Mouse (Mus musculus): ENCODE results near the gene Prim1.
"Not testable (repeated sequence)": the region's sequence is repeated elsewhere in the genome, so short reads cannot be mapped to it uniquely, and the experiment has no call there.

DNA sequence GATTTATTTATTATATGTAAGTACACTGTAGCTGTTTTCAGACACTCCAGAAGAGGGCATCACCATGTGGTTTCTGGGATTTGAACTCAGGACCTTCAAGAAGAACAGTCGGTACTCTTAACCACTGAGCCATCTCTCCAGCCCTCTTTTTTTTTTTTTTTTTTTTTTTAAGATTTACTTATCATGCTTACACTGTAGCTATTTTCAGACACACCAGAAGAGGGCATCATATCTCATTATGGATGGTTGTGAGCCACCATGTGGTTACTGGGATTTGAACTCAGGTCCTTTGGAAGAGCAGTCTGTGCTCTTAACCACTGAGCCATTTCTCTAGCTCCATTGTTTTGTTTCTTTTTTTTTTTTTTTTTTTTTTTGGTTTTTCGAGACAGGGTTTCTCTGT, 37.2 kb downstream of the Prim1 start:
- TF ChIP-seq CTCF (IDR thresholded peaks at IDR 0.05; ENCODE audit: control insufficient read depth, insufficient read depth, insufficient read length); MYOD1 (IDR thresholded peaks at IDR 0.05; ENCODE audit: control insufficient read depth, insufficient read length, low read depth); CEBPB (IDR thresholded peaks at IDR 0.05; ENCODE audit: low read depth); MAX (IDR thresholded peaks at IDR 0.05): not testable (repeated sequence)

Data from C2C12 (cell line).